Mouse (Mus musculus) liver, postnatal 0 days (tissue): ENCODE data around the gene Hbs1l.

ENCODE experiments used
- CTCF ChIP-seq: sonication (generic); IDR thresholded peaks from 2 replicates; pipeline ENCODE4 v1.5.1; 2016; ENCODE audit warnings: antibody characterized with exemption, low read depth
- EP300 ChIP-seq: IDR thresholded peaks from 2 replicates; pipeline ENCODE4 v1.6.1; 2016; ENCODE audit warnings: antibody characterized with exemption, low read depth, mild to moderate bottlenecking

DNA sequence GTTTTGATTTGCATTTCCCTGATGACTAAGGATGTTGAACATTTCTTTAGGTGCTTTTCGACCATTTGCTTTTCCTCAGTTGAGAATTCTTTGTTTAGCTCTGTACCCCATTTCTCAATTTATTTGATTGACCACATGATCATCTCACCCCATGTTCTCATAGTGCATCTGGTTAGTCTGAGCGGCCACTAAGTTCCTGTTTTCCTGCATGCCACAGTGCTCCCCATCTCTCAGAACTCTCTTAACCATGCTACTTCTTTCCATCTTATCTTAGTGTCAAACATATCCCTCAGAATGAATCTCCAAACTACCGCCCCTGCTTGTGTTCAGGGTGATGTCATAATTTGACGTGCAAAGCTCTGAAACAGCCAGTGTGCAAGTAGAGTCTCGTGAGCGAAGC lies 30.6 kb downstream of the Hbs1l start:
- TF ChIP-seq CTCF (no peak), EP300 (no peak)
